Mouse (Mus musculus): ENCODE measurements at regions not wholly inside any gene's neighbourhood (a gene's known extent, or its start where the extent isn't known, plus 50 kb on each side); places are given as distances from the start of the nearest gene placed in this dataset.

DNA sequence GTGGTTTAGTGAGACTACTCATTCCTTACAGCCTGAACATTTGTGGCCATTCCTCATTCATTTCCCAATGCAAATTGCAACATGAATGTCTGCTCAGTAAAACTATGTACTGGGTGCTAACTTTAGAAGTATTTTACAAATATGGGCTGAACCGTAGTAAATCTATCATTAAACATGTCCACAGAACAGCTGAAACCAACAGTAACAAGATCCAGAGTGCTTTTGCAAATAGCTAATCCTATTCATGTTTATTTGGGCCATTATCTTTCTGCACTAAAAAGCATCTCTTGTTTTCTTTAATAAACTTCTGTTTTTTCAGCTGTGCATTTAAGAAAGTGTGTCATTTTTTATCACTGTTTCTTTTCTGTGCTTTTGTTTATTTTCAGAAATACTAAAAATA lies 1502.4 kb downstream of the Epha7 start:
- Histone ChIP-seq H3K27me3 (ENCODE audit: insufficient read depth, low read length) (no peaks in the 10 kb centered on the region), H3K9me3 (ENCODE audit: low read length) (no peaks in the 10 kb centered on the region)

DNA sequence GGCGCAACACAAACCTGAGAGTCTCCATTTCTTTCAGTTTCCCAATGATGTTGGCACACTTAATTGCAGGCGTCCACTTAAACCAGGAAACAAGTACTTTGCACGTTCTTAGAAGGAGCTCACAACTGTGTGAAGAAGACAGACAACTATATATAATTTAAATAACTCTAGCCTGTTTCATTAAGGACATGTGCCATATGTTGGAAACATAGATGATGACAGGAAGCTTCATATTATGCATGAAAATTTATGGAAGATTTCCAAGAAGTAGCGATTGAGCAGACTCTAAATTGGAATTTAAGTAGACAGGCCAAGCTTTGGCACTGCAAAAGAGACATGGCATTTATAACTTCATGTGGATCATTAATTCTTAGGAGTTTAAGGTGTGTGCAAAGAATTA lies 1504.1 kb downstream of the Epha7 start:
- no peak for TF ChIP-seq CTCF (IDR thresholded peaks at IDR 0.05; ENCODE audit: low read depth)
- H3K9me3 ChIP-seq (ENCODE audit: low read length) = no peaks in the 10 kb centered on the region
- no peaks in the 10 kb centered on the region for H3K4me1 ChIP-seq (ENCODE audit: insufficient read depth, low read length)
- 77% methylated on average over 4 of the region's 4 CpGs for WGBS
- no peaks in the 10 kb centered on the region for H3K27me3 ChIP-seq (ENCODE audit: insufficient read depth, low read length)
- no peak for ATAC-seq
- no peaks in the 10 kb centered on the region for H3K36me3 ChIP-seq (ENCODE audit: insufficient read depth, low read length)
- H3K9ac ChIP-seq (replicated peaks; ENCODE audit: low read length) = no peak overlapping the region
- H3K27ac ChIP-seq = no peak overlapping the region
- H3K4me2 ChIP-seq (ENCODE audit: low read depth, low read length) = no peak overlapping the region
- no peak overlapping the region for H3K4me3 ChIP-seq (ENCODE audit: low read length)
- DNase-seq (ENCODE audit: low spot score) = no peak

More for the DNA sequence above, 1502.4 kb downstream of the Epha7 start:
- TF ChIP-seq CTCF (IDR thresholded peaks at IDR 0.05; ENCODE audit: low read depth) = no peak
- no peak overlapping the region for H3K27ac ChIP-seq
- H3K36me3 ChIP-seq (ENCODE audit: insufficient read depth, low read length) = no peaks in the 10 kb centered on the region
- H3K9ac ChIP-seq (replicated peaks; ENCODE audit: low read length) = no peak overlapping the region
- ATAC-seq = no peak
- H3K4me1 ChIP-seq (ENCODE audit: insufficient read depth, low read length) = no peaks in the 10 kb centered on the region
- no peak overlapping the region for H3K4me2 ChIP-seq (ENCODE audit: low read depth, low read length)
- WGBS = 77% methylated on average over 1 of the region's 1 CpGs
- H3K4me3 ChIP-seq (ENCODE audit: low read length) = no peak overlapping the region
- no peak for DNase-seq (ENCODE audit: low spot score)

GRCm38 (mm10) chr4:30320038-30320437 lies 1507.1 kb downstream of the Epha7 start:
- no peaks in the 10 kb centered on the region for H3K4me1 ChIP-seq (ENCODE audit: insufficient read depth, low read length)
- no peak for ATAC-seq

DNA sequence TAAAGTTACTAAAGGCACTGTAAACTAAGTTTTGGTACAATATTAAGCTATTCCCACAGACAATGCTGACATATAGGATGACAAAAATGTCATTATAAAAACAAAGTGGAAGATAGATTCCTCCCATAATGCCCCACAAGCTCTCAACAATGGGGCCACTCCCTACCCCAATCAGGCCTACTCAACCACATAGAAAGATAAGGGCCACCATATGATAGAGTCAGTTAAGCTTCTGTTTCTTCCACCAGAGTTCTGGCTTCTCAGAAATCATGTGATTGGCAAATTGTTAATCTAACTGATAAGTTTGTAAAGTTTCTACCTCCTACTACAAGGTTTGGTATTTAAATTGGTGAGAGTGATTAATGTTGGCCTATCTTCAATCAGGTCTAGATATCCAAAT lies 1534.6 kb downstream of the Epha7 start:
- H3K27me3 ChIP-seq (ENCODE audit: insufficient read depth, low read length) = no peaks in the 10 kb centered on the region
- TF ChIP-seq CTCF (IDR thresholded peaks at IDR 0.05; ENCODE audit: low read depth) = no peak
- H3K27ac ChIP-seq = no peak overlapping the region
- H3K9ac ChIP-seq (replicated peaks; ENCODE audit: low read length) = no peak overlapping the region
- H3K9me3 ChIP-seq (ENCODE audit: low read length) = no peaks in the 10 kb centered on the region
- no peaks in the 10 kb centered on the region for H3K36me3 ChIP-seq (ENCODE audit: insufficient read depth, low read length)
- no peak overlapping the region for H3K4me2 ChIP-seq (ENCODE audit: low read depth, low read length)
- DNase-seq (ENCODE audit: low spot score) (no peak), ATAC-seq (no peak)
- no peaks in the 10 kb centered on the region for H3K4me1 ChIP-seq (ENCODE audit: insufficient read depth, low read length)
- H3K4me3 ChIP-seq (ENCODE audit: low read length) = no peak overlapping the region

More at GRCm38 (mm10) chr4:30320038-30320437, 1507.1 kb downstream of the Epha7 start:
- Histone ChIP-seq H3K27ac (no peak overlapping the region), H3K9me3 (ENCODE audit: low read length) (no peaks in the 10 kb centered on the region), H3K4me3 (ENCODE audit: low read length) (no peak overlapping the region), H3K27me3 (ENCODE audit: insufficient read depth, low read length) (no peaks in the 10 kb centered on the region), H3K4me2 (ENCODE audit: low read depth, low read length) (no peak overlapping the region), H3K9ac (replicated peaks; ENCODE audit: low read length) (no peak overlapping the region), H3K36me3 (ENCODE audit: insufficient read depth, low read length) (no peaks in the 10 kb centered on the region)
- no peak for DNase-seq (ENCODE audit: low spot score)
- TF ChIP-seq CTCF (IDR thresholded peaks at IDR 0.05; ENCODE audit: low read depth) = no peak

All from hindbrain, postnatal 0 days (tissue).